Mouse (Mus musculus) neural tube, embryonic 15.5 days (tissue): ENCODE measurements at regions not wholly inside any gene's neighbourhood (a gene's known extent, or its start where the extent isn't known, plus 50 kb on each side); places are given as distances from the start of the nearest gene placed in this dataset.

Source experiments
- ATAC-seq: fragments of 200-750 bp; cut with Nextera tagmentation; 2 replicates; pipeline ENCODE4 v1.8.0; 2017; ENCODE audit warnings: mild to moderate bottlenecking, moderate TSS enrichment, moderate library complexity; ENCODE audit not compliant: low FRiP score
- H3K27ac ChIP-seq: fragments of 300-500 bp; sonication (generic); replicated peaks from 2 replicates; pipeline ENCODE4 v1.5.1; 2015; ENCODE audit warnings: mild to moderate bottlenecking, inconsistent platforms
- H3K27me3 ChIP-seq: fragments of 300-500 bp; sonication (generic); replicated peaks from 2 replicates; pipeline ENCODE4 v1.6.1; 2015; ENCODE audit warnings: inconsistent platforms
- H3K36me3 ChIP-seq: fragments of 300-500 bp; sonication (generic); 2 replicates; pipeline ENCODE4 v1.6.1; 2015; ENCODE audit warnings: inconsistent platforms
- H3K4me1 ChIP-seq: fragments of 300-500 bp; sonication (generic); 2 replicates; pipeline ENCODE4 v1.6.1; 2015; ENCODE audit warnings: inconsistent platforms
- H3K4me2 ChIP-seq: fragments of 300-500 bp; sonication (generic); 2 replicates; pipeline ENCODE4 v1.6.1; 2015; ENCODE audit warnings: inconsistent platforms, mild to moderate bottlenecking, moderate library complexity
- H3K4me3 ChIP-seq: fragments of 300-500 bp; sonication (generic); replicated peaks from 2 replicates; pipeline ENCODE4 v1.5.1; 2015; ENCODE audit warnings: mild to moderate bottlenecking, inconsistent platforms
- H3K9ac ChIP-seq: fragments of 300-500 bp; sonication (generic); replicated peaks from 2 replicates; pipeline ENCODE4 v1.6.1; 2015; ENCODE audit warnings: mild to moderate bottlenecking, inconsistent platforms
- H3K9me3 ChIP-seq: fragments of 300-500 bp; sonication (generic); replicated peaks from 2 replicates; pipeline ENCODE4 v1.6.1; 2016; ENCODE audit warnings: inconsistent platforms
- WGBS: fragments of 180-500 bp; shearing (Covaris S2); methylation state at CpG from one replicate; pipeline ENCODE4 v1.1.7; 2015; ENCODE audit warnings: mixed read lengths; 5-methylcytosine and 5-hydroxymethylcytosine counted together

- 76% methylated on average over 5 of the region's 5 CpGs for WGBS
- no peaks in the 10 kb centered on the region for H3K36me3 ChIP-seq
- no peak overlapping the region for H3K27ac ChIP-seq
- H3K9me3 ChIP-seq: no peaks in the 10 kb centered on the region
- no peak for ATAC-seq
- H3K4me3 ChIP-seq: no peak overlapping the region
- no peak overlapping the region for H3K4me2 ChIP-seq
- H3K4me1 ChIP-seq: no peaks in the 10 kb centered on the region
- no peaks in the 10 kb centered on the region for H3K27me3 ChIP-seq
- H3K9ac ChIP-seq: no peak overlapping the region
These were observed 89.3 kb upstream of the Tnfaip3 start for GRCm38 (mm10) chr10:19104671-19105203.

- Histone ChIP-seq H3K27me3 (no peaks in the 10 kb centered on the region), H3K27ac (no peak overlapping the region), H3K4me2 (no peak overlapping the region), H3K36me3 (no peaks in the 10 kb centered on the region), H3K4me3 (no peak overlapping the region), H3K9me3 (no peaks in the 10 kb centered on the region), H3K9ac (no peak overlapping the region), H3K4me1 (no peaks in the 10 kb centered on the region)
- no peak for ATAC-seq
- 90% methylated on average over 10 of the region's 10 CpGs for WGBS
These were observed 84.2 kb upstream of the Tnfaip3 start for GRCm38 (mm10) chr10:19099369-19100285.

GRCm38 (mm10) chr10:19094297-19094696 is 78.8 kb upstream of the Tnfaip3 start:
- Histone ChIP-seq H3K4me2 (no peak overlapping the region), H3K36me3 (no peaks in the 10 kb centered on the region), H3K4me1 (no peaks in the 10 kb centered on the region), H3K9me3 (no peaks in the 10 kb centered on the region), H3K27ac (no peak overlapping the region), H3K27me3 (no peaks in the 10 kb centered on the region), H3K4me3 (no peak overlapping the region), H3K9ac (no peak overlapping the region)
- no peak for ATAC-seq
- 65% methylated on average over 8 of the region's 8 CpGs for WGBS

- no peaks in the 10 kb centered on the region for H3K9me3 ChIP-seq
- no peaks in the 10 kb centered on the region for H3K27me3 ChIP-seq
- H3K27ac ChIP-seq: no peak overlapping the region
- H3K4me2 ChIP-seq: no peak overlapping the region
- no peak for ATAC-seq
- H3K36me3 ChIP-seq: no peaks in the 10 kb centered on the region
- 83% methylated on average over 3 of the region's 3 CpGs for WGBS
- no peak overlapping the region for H3K4me3 ChIP-seq
- no peak overlapping the region for H3K9ac ChIP-seq
- H3K4me1 ChIP-seq: no peaks in the 10 kb centered on the region
These were observed 78.2 kb upstream of the Tnfaip3 start for GRCm38 (mm10) chr10:19093689-19094088.

- Histone ChIP-seq H3K36me3 (no peaks in the 10 kb centered on the region), H3K4me2 (no peak overlapping the region), H3K4me3 (no peak overlapping the region), H3K27me3 (no peaks in the 10 kb centered on the region), H3K9me3 (no peaks in the 10 kb centered on the region), H3K27ac (no peak overlapping the region), H3K9ac (no peak overlapping the region), H3K4me1 (no peaks in the 10 kb centered on the region)
- ATAC-seq: no peak
- WGBS: 90% methylated on average over 3 of the region's 3 CpGs
These were observed 76.5 kb upstream of the Tnfaip3 start for GRCm38 (mm10) chr10:19091949-19092348.

GRCm38 (mm10) chr10:19091110-19091509 is 75.7 kb upstream of the Tnfaip3 start:
- H3K9me3 ChIP-seq: no peaks in the 10 kb centered on the region
- no peak overlapping the region for H3K4me2 ChIP-seq
- no peak overlapping the region for H3K27ac ChIP-seq
- H3K27me3 ChIP-seq: no peaks in the 10 kb centered on the region
- no peak for ATAC-seq
- H3K9ac ChIP-seq: no peak overlapping the region
- H3K4me1 ChIP-seq: no peaks in the 10 kb centered on the region
- H3K36me3 ChIP-seq: no peaks in the 10 kb centered on the region
- H3K4me3 ChIP-seq: no peak overlapping the region
- WGBS: 25% methylated on average over 3 of the region's 3 CpGs

GRCm38 (mm10) chr10:19086995-19087394 is 71.5 kb upstream of the Tnfaip3 start:
- H3K36me3 ChIP-seq: no peaks in the 10 kb centered on the region
- no peak overlapping the region for H3K4me3 ChIP-seq
- no peak overlapping the region for H3K9ac ChIP-seq
- no peaks in the 10 kb centered on the region for H3K9me3 ChIP-seq
- no peaks in the 10 kb centered on the region for H3K27me3 ChIP-seq
- H3K4me2 ChIP-seq: no peak overlapping the region
- H3K27ac ChIP-seq: no peak overlapping the region
- no peaks in the 10 kb centered on the region for H3K4me1 ChIP-seq
- WGBS: 94% methylated on average over 1 of the region's 1 CpGs
- ATAC-seq: no peak

- Histone ChIP-seq H3K9ac (no peak overlapping the region), H3K36me3 (no peaks in the 10 kb centered on the region), H3K27me3 (no peaks in the 10 kb centered on the region), H3K4me3 (no peak overlapping the region), H3K9me3 (no peaks in the 10 kb centered on the region), H3K4me1 (no peaks in the 10 kb centered on the region), H3K4me2 (no peak overlapping the region), H3K27ac (no peak overlapping the region)
- WGBS: 86% methylated on average over 4 of the region's 4 CpGs
- ATAC-seq: no peak
These were observed 66.7 kb upstream of the Tnfaip3 start for GRCm38 (mm10) chr10:19082136-19082535.

- H3K36me3 ChIP-seq: no peaks in the 10 kb centered on the region
- H3K27me3 ChIP-seq: no peaks in the 10 kb centered on the region
- no peak overlapping the region for H3K4me3 ChIP-seq
- ATAC-seq: no peak
- H3K4me1 ChIP-seq: no peaks in the 10 kb centered on the region
- H3K4me2 ChIP-seq: no peak overlapping the region
- H3K9me3 ChIP-seq: no peaks in the 10 kb centered on the region
- 75% methylated on average over 4 of the region's 4 CpGs for WGBS
- no peak overlapping the region for H3K27ac ChIP-seq
- H3K9ac ChIP-seq: no peak overlapping the region
These were observed 62.6 kb upstream of the Tnfaip3 start for GRCm38 (mm10) chr10:19078047-19078446.

GRCm38 (mm10) chr10:19068377-19068776 is 52.9 kb upstream of the Tnfaip3 start:
- ATAC-seq: no peak
- WGBS: 88% methylated on average over 5 of the region's 5 CpGs
- Histone ChIP-seq H3K27ac (no peak overlapping the region), H3K4me3 (no peak overlapping the region), H3K36me3 (no peaks in the 10 kb centered on the region), H3K4me2 (no peak overlapping the region), H3K27me3 (no peaks in the 10 kb centered on the region), H3K4me1 (no peaks in the 10 kb centered on the region), H3K9me3 (no peaks in the 10 kb centered on the region), H3K9ac (no peak overlapping the region)

- H3K4me2 ChIP-seq: no peak overlapping the region
- H3K9ac ChIP-seq: no peak overlapping the region
- no peaks in the 10 kb centered on the region for H3K27me3 ChIP-seq
- WGBS: 88% methylated on average over 3 of the region's 3 CpGs
- no peak for ATAC-seq
- H3K27ac ChIP-seq: no peak overlapping the region
- H3K9me3 ChIP-seq: no peaks in the 10 kb centered on the region
- no peaks in the 10 kb centered on the region for H3K4me1 ChIP-seq
- H3K36me3 ChIP-seq: no peaks in the 10 kb centered on the region
- no peak overlapping the region for H3K4me3 ChIP-seq
These were observed 52.2 kb upstream of the Tnfaip3 start for GRCm38 (mm10) chr10:19067623-19068022.

- no peaks in the 10 kb centered on the region for H3K27me3 ChIP-seq
- WGBS: 93% methylated on average over 5 of the region's 5 CpGs
These were observed 51.4 kb upstream of the Tnfaip3 start for GRCm38 (mm10) chr10:19066821-19067350.

More at GRCm38 (mm10) chr10:19066821-19067350, 51.4 kb upstream of the Tnfaip3 start:
- Histone ChIP-seq H3K4me1 (no peaks in the 10 kb centered on the region), H3K36me3 (no peaks in the 10 kb centered on the region), H3K4me2 (no peak overlapping the region), H3K9me3 (no peaks in the 10 kb centered on the region), H3K4me3 (no peak overlapping the region), H3K27ac (no peak overlapping the region), H3K9ac (no peak overlapping the region)
- no peak for ATAC-seq
